Mouse (Mus musculus) kidney, adult 9 months (tissue): ENCODE results near the gene Dock4.

ENCODE experiments used
- DNase-seq: peaks from one replicate; pipeline ENCODE4 v3.0.0; 2022

The Dock4 gene

DNA sequence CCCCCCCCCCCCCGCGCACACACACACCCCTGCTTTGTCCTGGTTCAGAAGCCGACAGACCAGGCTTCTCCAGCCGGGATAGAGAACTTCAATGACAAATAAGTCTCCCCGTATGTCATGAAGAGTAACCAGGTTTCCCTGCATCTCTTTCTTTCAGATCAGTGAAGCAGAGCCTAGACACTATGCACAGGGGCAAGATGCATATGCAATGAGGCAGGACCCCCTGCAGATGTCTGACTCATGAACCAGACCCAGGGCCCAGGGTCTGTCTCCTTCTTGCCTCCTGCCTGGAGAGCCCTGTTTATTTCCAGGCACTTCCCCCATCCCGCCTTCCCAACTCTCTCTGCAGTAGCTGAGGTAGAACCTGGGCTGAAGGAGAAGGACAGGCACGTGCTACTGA lies 448.0 kb downstream of the Dock4 start:
- no peak for DNase-seq

GRCm38 (mm10) chr12:40894695-40895094 lies 448.9 kb downstream of the Dock4 start:
- DNase-seq, result no peak
